In the genomic region with DNA sequence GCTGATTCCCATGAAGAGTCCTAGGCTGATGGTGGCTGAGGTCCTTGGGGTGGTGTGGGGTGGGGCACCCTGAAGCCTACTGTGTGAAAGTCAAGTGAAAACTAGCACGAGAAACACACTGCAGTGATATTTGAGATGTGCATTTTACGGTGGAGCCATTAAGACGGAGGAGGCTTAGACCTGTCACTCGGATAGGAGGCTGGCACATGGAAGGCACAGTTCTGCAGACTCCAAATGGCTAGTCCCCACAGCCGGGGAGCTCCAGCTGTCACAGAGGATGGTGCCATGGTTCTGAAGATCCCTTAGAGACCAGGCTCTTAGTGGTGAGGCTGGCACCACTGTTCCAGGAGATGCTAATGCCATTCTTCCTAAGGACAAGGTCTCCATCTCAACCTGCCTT, we compare ENCODE assay signal across 9 mouse cellular contexts. TPM values are rescaled to one million over a fixed set of nuclear protein-coding genes. Genes with fewer than 3 reads are reported as not detected.
DNase-seq lines count a peak whose midpoint lies in the region; ATAC-seq and TF ChIP-seq lines count a peak whose summit lies in the region.
"Had no signal": no experiment of that assay in that cellular context is flagged by ENCODE, and none has a peak within 500 bp of the region (broad histone marks: within the 10 kb centered on the region; RNA-seq: fewer than 3 reads in every experiment).

No protein-coding gene starts in this region.

- H3K9ac ChIP-seq in hindbrain, embryonic 11.5 days (ENCODE audit: low read depth, low read length), result no peak overlapping the region
- no peak overlapping the region for H3K9ac ChIP-seq in neural tube, embryonic 12.5 days
- no peak overlapping the region for H3K9ac ChIP-seq in neural tube, embryonic 15.5 days (replicated peaks)
- H3K9ac ChIP-seq in midbrain, embryonic 16.5 days (ENCODE audit: low read depth, low read length), result no peak overlapping the region

- DNase-seq in cerebellum, adult 2 months, result peak in 1 of 2 experiments; percentile 43
- no peak for DNase-seq in hindbrain, embryonic 10.5 days (ENCODE audit: low spot score)
- no peak for DNase-seq in hindbrain, embryonic 11.5 days (ENCODE audit: low spot score)
- no peak for DNase-seq in Muller cell, postnatal 12 days (ENCODE audit: inconsistent ontology term)

- H3K27me3 ChIP-seq in cerebellum, adult 2 months (ENCODE audit: control insufficient read depth, insufficient read depth, low read length), result no peaks in the 10 kb centered on the region
- no peaks in the 10 kb centered on the region for H3K27me3 ChIP-seq in hindbrain, embryonic 10.5 days (ENCODE audit: insufficient read depth, poor library complexity, severe bottlenecking)
- no peaks in the 10 kb centered on the region for H3K27me3 ChIP-seq in hindbrain, embryonic 11.5 days (ENCODE audit: control insufficient read depth, insufficient read depth, low read length)
- no peaks in the 10 kb centered on the region for H3K27me3 ChIP-seq in neural tube, embryonic 12.5 days (replicated peaks)
- no peaks in the 10 kb centered on the region for H3K27me3 ChIP-seq in neural tube, embryonic 15.5 days (replicated peaks)
- no peaks in the 10 kb centered on the region for H3K27me3 ChIP-seq in midbrain, embryonic 16.5 days (ENCODE audit: control insufficient read depth, insufficient read depth, low read depth, low read length)
- H3K27me3 ChIP-seq: Patski had no signal

- peaks cover 36% of the 10 kb centered on the region for H3K36me3 ChIP-seq in hindbrain, embryonic 10.5 days
- no peaks in the 10 kb centered on the region for H3K36me3 ChIP-seq in hindbrain, embryonic 11.5 days (ENCODE audit: control insufficient read depth, insufficient read depth, low read length)
- peaks cover 32% of the 10 kb centered on the region for H3K36me3 ChIP-seq in neural tube, embryonic 12.5 days
- H3K36me3 ChIP-seq in neural tube, embryonic 15.5 days, result peaks cover 33% of the 10 kb centered on the region
- H3K36me3 ChIP-seq in midbrain, embryonic 16.5 days (ENCODE audit: control insufficient read depth, insufficient read depth, low read length), result peaks cover 13% of the 10 kb centered on the region

- peaks cover 34% of the 10 kb centered on the region; the same call in 1 of the 2 replicates for H3K4me1 ChIP-seq in cerebellum, adult 2 months (ENCODE audit: control insufficient read depth, insufficient read depth, low read length)
- H3K4me1 ChIP-seq in hindbrain, embryonic 10.5 days (replicated peaks), result peaks cover 66% of the 10 kb centered on the region
- H3K4me1 ChIP-seq in hindbrain, embryonic 11.5 days (replicated peaks; ENCODE audit: control insufficient read depth, insufficient read depth, low read length), result peaks cover 13% of the 10 kb centered on the region
- H3K4me1 ChIP-seq in neural tube, embryonic 12.5 days, result peaks cover 30% of the 10 kb centered on the region
- peaks cover 48% of the 10 kb centered on the region for H3K4me1 ChIP-seq in neural tube, embryonic 15.5 days
- H3K4me1 ChIP-seq in midbrain, embryonic 16.5 days (ENCODE audit: control insufficient read depth, insufficient read depth, low read length), result peaks cover 26% of the 10 kb centered on the region

- no peaks in the 10 kb centered on the region for H3K9me3 ChIP-seq in hindbrain, embryonic 10.5 days
- H3K9me3 ChIP-seq in hindbrain, embryonic 11.5 days (ENCODE audit: control insufficient read depth, low read length), result no peaks in the 10 kb centered on the region
- no peaks in the 10 kb centered on the region for H3K9me3 ChIP-seq in neural tube, embryonic 12.5 days
- no peaks in the 10 kb centered on the region for H3K9me3 ChIP-seq in neural tube, embryonic 15.5 days (replicated peaks)
- H3K9me3 ChIP-seq in midbrain, embryonic 16.5 days (replicated peaks; ENCODE audit: control insufficient read depth, low read length, poor library complexity, severe bottlenecking), result no peaks in the 10 kb centered on the region

- no peak overlapping the region for H3K4me2 ChIP-seq in hindbrain, embryonic 11.5 days (replicated peaks; ENCODE audit: low read depth, low read length)
- H3K4me2 ChIP-seq in neural tube, embryonic 12.5 days (replicated peaks), result 0 out of 2 replicates have a peak overlapping the region, but pooled peaks have one; percentile 14
- no peak overlapping the region for H3K4me2 ChIP-seq in neural tube, embryonic 15.5 days
- no peak overlapping the region for H3K4me2 ChIP-seq in midbrain, embryonic 16.5 days (ENCODE audit: low read length)

- TF ChIP-seq CTCF in cerebellum, adult 2 months (IDR thresholded peaks at IDR 0.05; ENCODE audit: borderline replicate concordance, insufficient read depth, low read depth, low read length), result no peak

- H3K4me3 ChIP-seq in cerebellum, adult 2 months (replicated peaks; ENCODE audit: insufficient read depth, low read depth, low read length), result no peak overlapping the region
- H3K4me3 ChIP-seq in hindbrain, embryonic 10.5 days, result no peak overlapping the region
- H3K4me3 ChIP-seq in hindbrain, embryonic 11.5 days (ENCODE audit: low read depth, low read length), result no peak overlapping the region
- H3K4me3 ChIP-seq in neural tube, embryonic 12.5 days, result no peak overlapping the region
- H3K4me3 ChIP-seq in neural tube, embryonic 15.5 days (replicated peaks), result no peak overlapping the region
- H3K4me3 ChIP-seq in midbrain, embryonic 16.5 days (ENCODE audit: low read depth, low read length), result no peak overlapping the region

- no peak for TF ChIP-seq POLR2A in cerebellum, adult 2 months (IDR thresholded peaks at IDR 0.05; ENCODE audit: borderline replicate concordance, insufficient read depth, low read length)

- no peak for ATAC-seq in cerebellum, adult (ENCODE audit: insufficient number of reproducible peaks, low FRiP score, low TSS enrichment)
- no peak for ATAC-seq in hindbrain, embryonic 11.5 days (ENCODE audit: low FRiP score)
- ATAC-seq in neural tube, embryonic 12.5 days (ENCODE audit: low FRiP score, low read depth), result no peak
- ATAC-seq in neural tube, embryonic 15.5 days (ENCODE audit: low FRiP score), result no peak
- ATAC-seq in midbrain, embryonic 16.5 days, result no peak
- ATAC-seq: Patski had no signal

- WGBS in cerebellum, adult 2 months, result 11% methylated on average over 5 of the region's 5 CpGs
- 77% methylated on average over 5 of the region's 5 CpGs for WGBS in hindbrain, embryonic 10.5 days
- WGBS in hindbrain, embryonic 11.5 days, result 83% methylated on average over 5 of the region's 5 CpGs
- WGBS in neural tube, embryonic 12.5 days, result 68% methylated on average over 5 of the region's 5 CpGs
- WGBS in neural tube, embryonic 15.5 days, result 59% methylated on average over 5 of the region's 5 CpGs
- WGBS in midbrain, embryonic 16.5 days, result 74% methylated on average over 5 of the region's 5 CpGs

- H3K27ac ChIP-seq in cerebellum, adult 2 months (ENCODE audit: insufficient read depth, low read length), result peak overlapping the region; percentile 27
- peak overlapping the region; percentile 99 for H3K27ac ChIP-seq in hindbrain, embryonic 10.5 days
- no peak overlapping the region for H3K27ac ChIP-seq in hindbrain, embryonic 11.5 days (ENCODE audit: low read depth, low read length)
- H3K27ac ChIP-seq in neural tube, embryonic 12.5 days, result no peak overlapping the region
- no peak overlapping the region; the same call in 1 of the 2 replicates for H3K27ac ChIP-seq in neural tube, embryonic 15.5 days (replicated peaks)
- H3K27ac ChIP-seq in midbrain, embryonic 16.5 days (ENCODE audit: low read length), result peak overlapping the region; percentile 32; the same call in 1 of the 2 replicates

RNA-seq across cellular contexts. Expression of a gene that starts 2.3 kb away (rescaled TPM):
- 127 and 141 TPM in 2 replicates for polyA plus RNA-seq in cerebellum, adult 2 months (2012; rRNA removed)
- polyA plus RNA-seq in hindbrain, embryonic 10.5 days (2016; fragmentation: Nextera tagmentation; extraction: Ambion mirVana), result 133 and 155 TPM in 2 replicates
- 97.4 and 104 TPM in 2 replicates for polyA plus RNA-seq in hindbrain, embryonic 11.5 days (2014; fragmentation: Nextera tagmentation; extraction: Ambion mirVana)
- 123 and 126 TPM in 2 replicates for polyA plus RNA-seq in neural tube, embryonic 12.5 days (2016; fragmentation: Nextera tagmentation; extraction: Ambion mirVana)
- 69.4 and 72.3 TPM in 2 replicates for polyA plus RNA-seq in neural tube, embryonic 15.5 days (2015; fragmentation: Nextera tagmentation; extraction: Ambion mirVana)
- 90.1 and 92.1 TPM in 2 replicates for polyA plus RNA-seq in midbrain, embryonic 16.5 days (2015; fragmentation: Nextera tagmentation; extraction: Ambion mirVana)

RNA-seq across cellular contexts. Expression of a gene that starts 13.5 kb away (rescaled TPM):
- polyA plus RNA-seq in cerebellum, adult 2 months (2012; rRNA removed), result 156 and 165 TPM in 2 replicates
- 29.7 and 40.1 TPM in 2 replicates for polyA plus RNA-seq in hindbrain, embryonic 10.5 days (2016; fragmentation: Nextera tagmentation; extraction: Ambion mirVana)
- polyA plus RNA-seq in hindbrain, embryonic 11.5 days (2014; fragmentation: Nextera tagmentation; extraction: Ambion mirVana), result 28.3 and 31.2 TPM in 2 replicates
- polyA plus RNA-seq in neural tube, embryonic 12.5 days (2016; fragmentation: Nextera tagmentation; extraction: Ambion mirVana), result 55.5 and 62.6 TPM in 2 replicates
- polyA plus RNA-seq in neural tube, embryonic 15.5 days (2015; fragmentation: Nextera tagmentation; extraction: Ambion mirVana), result 77.2 and 91.0 TPM in 2 replicates
- 120 and 124 TPM in 2 replicates for polyA plus RNA-seq in midbrain, embryonic 16.5 days (2015; fragmentation: Nextera tagmentation; extraction: Ambion mirVana)

RNA-seq across cellular contexts. Expression of a gene that starts 28.5 kb away (rescaled TPM):
- 240 and 262 TPM in 2 replicates for polyA plus RNA-seq in cerebellum, adult 2 months (2012; rRNA removed)
- 27.2 and 45.7 TPM in 2 replicates for polyA plus RNA-seq in hindbrain, embryonic 10.5 days (2016; fragmentation: Nextera tagmentation; extraction: Ambion mirVana)
- polyA plus RNA-seq in hindbrain, embryonic 11.5 days (2014; fragmentation: Nextera tagmentation; extraction: Ambion mirVana), result 42.1 and 46.0 TPM in 2 replicates
- 56.9 and 69.7 TPM in 2 replicates for polyA plus RNA-seq in neural tube, embryonic 12.5 days (2016; fragmentation: Nextera tagmentation; extraction: Ambion mirVana)
- polyA plus RNA-seq in neural tube, embryonic 15.5 days (2015; fragmentation: Nextera tagmentation; extraction: Ambion mirVana), result 62.8 and 67.7 TPM in 2 replicates
- 76.7 and 82.0 TPM in 2 replicates for polyA plus RNA-seq in midbrain, embryonic 16.5 days (2015; fragmentation: Nextera tagmentation; extraction: Ambion mirVana)

RNA-seq across cellular contexts. Expression of a gene that starts 33.4 kb away (rescaled TPM):
- 58.1 and 64.1 TPM in 2 replicates for polyA plus RNA-seq in cerebellum, adult 2 months (2012; rRNA removed)
- 34.9 and 46.6 TPM in 2 replicates for polyA plus RNA-seq in hindbrain, embryonic 10.5 days (2016; fragmentation: Nextera tagmentation; extraction: Ambion mirVana)
- polyA plus RNA-seq in hindbrain, embryonic 11.5 days (2014; fragmentation: Nextera tagmentation; extraction: Ambion mirVana), result 38.5 and 40.4 TPM in 2 replicates
- polyA plus RNA-seq in neural tube, embryonic 12.5 days (2016; fragmentation: Nextera tagmentation; extraction: Ambion mirVana), result 45.7 and 46.6 TPM in 2 replicates
- polyA plus RNA-seq in neural tube, embryonic 15.5 days (2015; fragmentation: Nextera tagmentation; extraction: Ambion mirVana), result 22.5 and 27.5 TPM in 2 replicates
- polyA plus RNA-seq in midbrain, embryonic 16.5 days (2015; fragmentation: Nextera tagmentation; extraction: Ambion mirVana), result 29.0 and 32.6 TPM in 2 replicates

RNA-seq across cellular contexts. Expression of a gene that starts 42.3 kb away (rescaled TPM):
- polyA plus RNA-seq in cerebellum, adult 2 months (2012; rRNA removed), result 112 and 128 TPM in 2 replicates
- polyA plus RNA-seq in hindbrain, embryonic 10.5 days (2016; fragmentation: Nextera tagmentation; extraction: Ambion mirVana), result 23.7 and 28.5 TPM in 2 replicates
- polyA plus RNA-seq in hindbrain, embryonic 11.5 days (2014; fragmentation: Nextera tagmentation; extraction: Ambion mirVana), result 16.5 and 17.8 TPM in 2 replicates
- 11.7 and 13.4 TPM in 2 replicates for polyA plus RNA-seq in neural tube, embryonic 12.5 days (2016; fragmentation: Nextera tagmentation; extraction: Ambion mirVana)
- polyA plus RNA-seq in neural tube, embryonic 15.5 days (2015; fragmentation: Nextera tagmentation; extraction: Ambion mirVana), result 4.8 and 5.2 TPM in 2 replicates
- polyA plus RNA-seq in midbrain, embryonic 16.5 days (2015; fragmentation: Nextera tagmentation; extraction: Ambion mirVana), result 3.0 and 4.4 TPM in 2 replicates

Comparison
In these comparisons a context has a peak if more than half of its experiments do, and no peak if none do; other contexts are left out.
1. H3K27ac ChIP-seq: peak in cerebellum, adult 2 months (single experiment), hindbrain, embryonic 10.5 days (single experiment) and midbrain, embryonic 16.5 days (single experiment); none in hindbrain, embryonic 11.5 days (single experiment), neural tube, embryonic 12.5 days (single experiment) and neural tube, embryonic 15.5 days (single experiment).